Mouse (Mus musculus): Measurements from ENCODE around the gene Cchcr1.
"Not testable (repeated sequence)": the region's sequence is repeated elsewhere in the genome, so short reads cannot be mapped to it uniquely, and the experiment has no call there.

Gene Cchcr1

GRCm38 (mm10) chr17:35516652-35517500, at the start of gene Cchcr1, which contains the start of gene Tcf19:
Cchcr1 (plus strand) TSS chr17:35517100.
Tcf19 (minus strand) TSS chr17:35516824.
- peak; percentile 98 for DNase-seq

GRCm38 (mm10) chr17:35468936-35469335, 48.0 kb upstream of the Cchcr1 start:
- DNase-seq: not testable (repeated sequence)

GRCm38 (mm10) chr17:35469842-35470751, 46.8 kb upstream of the Cchcr1 start, which contains the start of gene H2-Q10:
H2-Q10 (plus strand) TSS chr17:35470089.
- DNase-seq: peak; percentile 28

GRCm38 (mm10) chr17:35484066-35484465, 32.8 kb upstream of the Cchcr1 start:
- DNase-seq: peak; percentile 60

DNA sequence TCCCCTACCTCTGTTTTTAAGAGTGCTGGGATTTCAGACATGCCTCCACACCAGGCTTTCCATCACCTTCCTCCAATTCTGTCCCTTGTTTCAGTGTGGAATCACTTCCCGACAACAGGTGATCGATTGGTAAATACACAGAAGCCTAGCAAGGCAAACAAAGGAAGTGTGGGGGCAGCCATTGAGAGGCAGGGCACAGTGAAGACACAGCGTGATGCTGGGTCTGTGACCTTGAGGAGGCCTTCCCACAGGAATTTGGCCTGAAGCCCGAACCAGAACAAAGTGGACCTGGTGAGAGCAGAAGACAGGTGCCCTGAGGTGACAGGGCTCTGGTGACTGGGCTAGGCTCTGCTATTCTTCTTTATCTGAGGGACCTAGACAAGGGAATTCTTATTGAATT, 31.2 kb upstream of the Cchcr1 start:
- no peak for DNase-seq

- DNase-seq: no peak
These were observed 30.2 kb upstream of the Cchcr1 start for GRCm38 (mm10) chr17:35486726-35487125.

DNA sequence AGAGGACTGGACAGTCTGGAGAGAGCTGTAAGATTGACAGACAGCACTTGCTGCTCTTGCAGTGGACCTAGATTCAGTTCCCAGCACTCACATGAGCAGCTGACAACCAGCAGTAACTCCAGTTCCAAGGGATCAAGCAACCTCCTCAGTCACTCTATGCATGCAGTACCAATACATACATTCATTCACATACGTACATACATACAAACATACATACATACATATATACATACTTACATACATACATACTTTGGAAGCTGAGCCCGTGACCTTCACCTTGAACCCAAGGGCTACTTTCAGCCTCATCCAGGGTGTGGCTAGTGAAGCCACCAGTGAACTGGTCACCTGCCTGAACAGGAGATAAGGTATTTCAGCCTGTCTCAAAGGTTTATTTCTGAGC, 28.9 kb upstream of the Cchcr1 start:
- no peak for DNase-seq

DNA sequence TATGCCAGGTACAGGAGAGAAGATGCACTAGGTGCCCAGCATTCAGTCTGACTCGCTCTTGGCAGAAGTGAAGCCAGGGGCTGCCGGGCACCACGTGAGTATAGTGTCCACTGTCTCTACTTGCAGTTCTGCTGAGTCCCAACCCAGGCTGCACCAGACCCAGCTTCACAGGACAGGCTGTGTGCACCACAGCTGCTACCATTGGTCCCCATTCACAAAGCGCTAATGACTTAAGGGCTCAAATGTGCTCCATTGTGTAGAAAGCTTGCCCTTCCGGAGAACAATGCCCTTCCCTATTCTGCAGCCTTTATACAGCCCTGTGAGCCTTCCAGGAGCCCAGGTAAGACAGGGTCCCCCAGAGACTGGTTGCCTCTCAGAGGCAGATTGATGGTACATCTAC, 26.6 kb upstream of the Cchcr1 start:
- DNase-seq: no peak

DNA sequence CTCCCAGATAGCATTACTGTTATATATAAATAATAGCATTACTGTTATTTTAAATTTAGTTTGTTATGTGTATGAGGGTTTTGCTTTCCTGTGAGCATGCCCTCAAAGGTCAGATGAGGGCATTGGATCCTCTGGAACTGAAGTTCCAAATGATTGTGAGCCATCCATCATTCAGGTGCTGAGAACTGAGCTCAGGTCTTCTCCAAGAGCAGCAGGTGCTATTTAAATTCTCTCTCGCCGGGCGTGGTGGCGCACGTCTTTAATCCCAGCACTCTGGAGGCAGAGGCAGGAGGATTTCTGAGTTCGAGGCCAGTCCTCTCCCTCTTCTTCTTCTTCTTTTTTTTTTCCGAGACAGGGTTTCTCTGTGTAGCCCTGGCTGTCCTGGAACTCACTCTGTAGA, 19.8 kb upstream of the Cchcr1 start:
- no peak for DNase-seq

DNA sequence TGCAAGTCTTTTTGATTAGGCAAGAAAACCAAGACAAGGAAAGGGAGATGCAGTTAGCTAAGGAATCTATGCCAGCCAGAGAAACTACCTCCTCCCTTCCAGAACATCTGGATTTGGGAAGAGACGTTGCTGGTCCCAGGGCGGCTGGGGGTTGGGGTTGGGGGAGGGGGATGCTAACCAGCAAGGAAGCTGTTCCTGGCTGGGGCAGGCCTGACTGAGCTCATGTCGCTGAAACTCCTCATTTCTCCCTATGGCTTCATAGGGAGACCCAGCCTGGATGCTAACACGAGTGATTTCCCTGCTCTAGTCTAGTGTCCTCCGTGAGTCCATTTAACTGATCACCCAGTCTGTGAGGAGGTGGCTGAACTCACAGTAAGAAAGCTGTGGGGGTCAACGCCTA, 14.7 kb upstream of the Cchcr1 start:
- no peak for DNase-seq

DNA sequence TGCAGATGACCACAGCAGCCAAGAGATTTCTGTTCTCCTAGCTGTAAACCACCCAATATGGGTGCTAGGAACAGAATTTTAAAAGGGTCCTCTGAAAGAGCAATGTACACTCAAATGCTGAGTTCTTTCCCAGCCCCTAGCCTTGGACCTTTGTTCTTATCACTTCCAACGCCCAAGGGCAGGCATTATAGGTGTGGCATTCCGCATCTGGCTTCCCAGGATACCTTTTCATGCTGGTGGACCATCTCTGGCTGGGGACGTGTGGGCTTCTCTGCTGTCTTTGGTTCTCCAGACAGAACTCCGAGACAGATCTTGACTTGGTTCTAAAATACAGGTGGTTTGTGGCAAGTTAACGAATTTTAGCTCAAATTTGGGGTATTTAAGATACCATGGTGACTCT, 14.1 kb upstream of the Cchcr1 start:
- DNase-seq: no peak

DNA sequence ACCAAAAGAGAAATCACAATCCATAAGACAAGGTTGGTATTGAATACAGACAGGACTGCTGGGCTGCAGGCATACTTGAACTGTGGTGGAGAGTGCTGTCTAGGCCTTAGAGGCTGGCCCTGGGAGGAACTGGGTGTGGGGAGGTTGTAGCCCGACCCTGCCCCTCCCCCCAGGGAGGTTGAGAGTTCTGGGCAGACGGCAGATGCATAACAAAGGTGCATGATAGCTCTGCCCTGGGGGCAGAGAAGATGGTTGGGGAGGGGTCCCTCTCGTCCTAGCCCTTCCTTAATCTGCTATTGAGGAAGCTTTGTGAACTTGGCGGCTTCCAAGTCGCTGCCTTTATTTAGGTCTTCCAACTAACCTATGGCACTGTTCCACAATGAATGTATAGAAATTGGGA, 13.1 kb upstream of the Cchcr1 start:
- DNase-seq: no peak

GRCm38 (mm10) chr17:35504628-35505481, 12.0 kb upstream of the Cchcr1 start:
- DNase-seq: no peak

DNA sequence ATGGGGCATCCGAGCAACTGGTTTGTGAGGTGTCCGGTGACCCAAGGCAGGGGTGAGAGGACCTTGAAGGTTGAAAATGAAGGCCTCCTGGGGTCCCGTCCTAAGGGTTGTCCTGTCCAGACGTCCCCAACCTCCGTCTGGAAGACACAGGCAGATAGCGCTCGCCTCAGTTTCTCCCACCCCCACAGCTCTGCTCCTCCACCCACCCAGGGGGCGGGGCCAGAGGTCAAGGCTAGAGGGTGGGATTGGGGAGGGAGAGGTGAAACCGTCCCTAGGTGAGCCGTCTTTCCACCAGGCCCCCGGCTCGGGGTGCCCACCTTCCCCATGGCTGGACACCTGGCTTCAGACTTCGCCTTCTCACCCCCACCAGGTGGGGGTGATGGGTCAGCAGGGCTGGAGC, 11.1 kb upstream of the Cchcr1 start, which contains the start of gene Pou5f1:
Gene Pou5f1, plus strand, starts transcription at position 243 of the 400 bp plus-strand sequence.
- no peak for DNase-seq

DNA sequence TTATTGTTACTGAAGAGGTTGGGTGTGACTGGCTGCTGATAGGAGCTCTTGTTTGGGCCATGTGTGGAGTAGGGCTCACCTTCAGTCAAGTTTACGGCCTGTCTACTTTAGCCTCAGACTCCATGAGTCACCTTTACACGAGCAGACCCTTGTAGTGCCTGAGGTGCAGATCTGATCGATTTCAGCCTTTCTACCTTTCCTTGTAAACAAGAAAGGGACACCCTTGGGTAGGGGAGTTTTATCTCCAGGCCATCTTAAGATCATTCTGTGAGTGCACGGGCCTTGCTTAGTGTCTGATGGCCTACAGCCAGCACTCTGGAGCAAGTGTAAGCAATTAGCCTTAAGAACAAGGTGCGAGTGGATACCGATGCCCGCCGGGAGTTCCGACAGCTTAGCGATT, 10.0 kb upstream of the Cchcr1 start:
- DNase-seq: no peak

- DNase-seq: no peak
These were observed 9.2 kb upstream of the Cchcr1 start for GRCm38 (mm10) chr17:35507556-35508260.

- not testable (repeated sequence) for DNase-seq
These were observed 8.6 kb upstream of the Cchcr1 start for GRCm38 (mm10) chr17:35508279-35508678.

DNA sequence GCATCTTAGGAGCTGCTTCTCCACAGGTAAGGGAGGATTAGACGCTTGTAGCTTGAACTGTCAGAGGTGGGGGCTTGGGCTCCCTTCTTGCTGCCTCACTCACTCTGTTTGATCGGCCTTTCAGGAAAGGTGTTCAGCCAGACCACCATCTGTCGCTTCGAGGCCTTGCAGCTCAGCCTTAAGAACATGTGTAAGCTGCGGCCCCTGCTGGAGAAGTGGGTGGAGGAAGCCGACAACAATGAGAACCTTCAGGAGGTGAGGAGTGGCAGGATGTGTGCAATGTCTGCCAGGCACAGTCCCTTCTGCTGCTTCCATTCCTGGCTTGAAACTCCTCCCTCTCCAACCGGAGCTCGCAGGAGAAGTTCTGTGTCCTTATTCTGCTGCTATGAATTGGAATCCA, 7.6 kb upstream of the Cchcr1 start:
- DNase-seq: peak; percentile 49

GRCm38 (mm10) chr17:35512916-35513626, 3.8 kb upstream of the Cchcr1 start:
- DNase-seq: no peak

GRCm38 (mm10) chr17:35513886-35514285, 3.0 kb upstream of the Cchcr1 start:
- peak; percentile 74 for DNase-seq

GRCm38 (mm10) chr17:35514756-35515155, 2.1 kb upstream of the Cchcr1 start:
- no peak for DNase-seq

Data from kidney, postnatal 14 days (tissue).